Mouse (Mus musculus) embryonic fibroblast, embryonic 13.5 days (primary cell): Measurements from ENCODE around the gene Rbms3. TPM values are rescaled to one million over a fixed set of nuclear protein-coding genes. Genes with fewer than 3 reads are reported as not detected.

Source experiments
- H3K27ac ChIP-seq: 2 replicates; pipeline ENCODE4 v1.5.1; 2012; ENCODE audit warnings: low read length, control low read depth, inconsistent platforms; ENCODE audit not compliant: insufficient read depth
- H3K4me1 ChIP-seq: 2 replicates; pipeline ENCODE4 v1.6.1; 2011; ENCODE audit warnings: low read length; ENCODE audit not compliant: control insufficient read depth, insufficient read depth
- H3K4me3 ChIP-seq: 2 replicates; pipeline ENCODE4 v1.5.1; 2011; ENCODE audit warnings: mild to moderate bottlenecking, control low read depth, low read length; ENCODE audit not compliant: insufficient read depth
- CTCF ChIP-seq: IDR thresholded peaks from 2 replicates; pipeline ENCODE4 v1.5.1; 2011; ENCODE audit warnings: mild to moderate bottlenecking, control low read depth, low read length, moderate library complexity, borderline replicate concordance; ENCODE audit not compliant: insufficient read depth
- POLR2A ChIP-seq: IDR thresholded peaks from 2 replicates; pipeline ENCODE4 v1.6.1; 2011; ENCODE audit warnings: low read depth, mild to moderate bottlenecking, control low read depth, low read length, moderate library complexity
- polyA plus RNA-seq: library from polyadenylated mRNA; stranded (reverse); fragments of >200 nt; gene quantifications from 2 replicates; pipeline ENCODE4 v1.2.4, GENCODE M21; 2011; ENCODE audit warnings: low read depth; ENCODE audit not compliant: missing spikeins, insufficient read length

The Rbms3 gene
- polyA plus RNA-seq, 1 experiment = 114 TPM

DNA sequence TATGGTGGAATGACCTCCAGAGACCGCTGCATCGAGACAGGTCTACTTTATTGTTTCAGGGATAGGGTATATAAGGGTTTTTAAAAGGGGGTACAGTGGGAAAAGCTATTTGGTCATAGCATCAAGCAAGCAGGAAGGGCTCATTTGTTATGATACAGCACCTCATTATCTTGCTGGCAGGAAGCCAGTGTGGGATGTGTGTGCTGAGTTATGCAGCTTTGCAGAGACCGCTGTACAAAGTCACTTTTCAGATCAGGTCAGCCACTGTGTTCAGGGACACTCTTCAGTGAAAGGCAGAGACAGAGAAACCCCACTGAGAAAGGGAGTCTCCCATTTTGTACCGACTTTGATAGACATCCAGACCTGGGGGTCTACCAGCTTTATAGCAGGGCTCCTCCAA is 749.2 kb downstream of the Rbms3 start:
- Histone ChIP-seq H3K4me3 (no peak overlapping the region), H3K27ac (no peak overlapping the region), H3K4me1 (no peaks in the 10 kb centered on the region)
- TF ChIP-seq POLR2A = no peak
- no peak for TF ChIP-seq CTCF

DNA sequence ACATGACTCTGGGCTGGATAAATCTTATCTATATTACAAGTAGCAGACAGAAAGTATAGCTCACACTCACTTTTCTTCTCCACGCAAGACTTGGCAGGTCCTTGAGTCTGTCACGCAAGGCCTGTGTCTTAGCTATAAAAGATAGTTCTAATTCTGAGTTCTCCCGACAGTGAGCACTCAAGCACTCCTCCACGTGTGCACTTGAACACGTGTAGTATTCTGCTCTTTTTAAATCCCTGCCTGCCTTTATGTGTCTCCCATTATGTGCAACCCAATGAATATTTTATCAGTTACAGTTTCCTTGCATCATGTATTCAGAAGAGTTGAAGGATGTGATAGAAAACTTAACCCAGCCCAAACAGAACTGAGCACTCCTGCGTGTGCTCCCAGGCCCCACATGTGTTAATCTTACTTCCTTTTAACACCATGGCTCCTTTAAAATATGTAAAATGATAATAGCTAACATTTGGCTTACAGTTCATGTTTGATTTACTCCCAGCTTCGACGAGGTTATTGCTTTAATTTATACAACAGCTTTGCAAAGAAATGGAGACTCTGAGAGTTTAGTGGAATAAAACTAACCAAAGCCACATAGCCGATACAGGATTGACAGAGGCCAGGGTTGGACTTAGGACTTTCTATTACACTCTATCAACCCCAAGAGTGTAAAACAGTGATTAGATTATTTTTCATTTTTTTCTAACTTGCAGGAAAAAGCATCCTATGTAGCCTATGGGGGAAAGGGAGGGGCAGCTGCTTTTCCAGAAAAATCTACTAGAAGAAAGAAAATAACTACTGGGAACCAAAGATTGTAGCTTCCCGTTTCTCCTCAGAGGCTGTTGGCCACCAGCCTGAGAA is 749.9 kb downstream of the Rbms3 start:
- H3K27ac ChIP-seq = no peak overlapping the region

DNA sequence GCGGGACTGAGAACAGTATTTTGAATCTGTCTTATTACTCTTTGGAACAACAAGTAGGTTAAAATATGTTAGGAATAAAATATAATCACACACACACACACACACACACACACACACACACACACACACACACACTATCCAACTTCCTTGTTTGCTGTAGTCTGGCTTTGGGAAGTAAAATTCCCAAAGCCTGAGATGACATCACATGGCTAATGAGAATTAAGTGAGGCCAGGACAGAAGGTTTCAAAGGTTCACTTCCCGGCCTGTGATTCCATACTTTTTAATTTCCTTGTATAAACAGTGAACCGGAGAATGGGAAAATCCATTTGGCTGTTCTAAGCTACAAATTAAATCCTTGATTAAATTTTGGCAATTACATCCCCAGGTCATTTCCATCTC is 752.9 kb downstream of the Rbms3 start:
- TF ChIP-seq POLR2A (no peak), CTCF (no peak)
- no peak overlapping the region for H3K27ac ChIP-seq
- H3K4me3 ChIP-seq = no peak overlapping the region
- H3K4me1 ChIP-seq = peaks cover 14% of the 10 kb centered on the region

More for the DNA sequence above, 749.9 kb downstream of the Rbms3 start:
- H3K4me1 ChIP-seq = no peaks in the 10 kb centered on the region
- H3K4me3 ChIP-seq = no peak overlapping the region
- TF ChIP-seq CTCF (no peak), POLR2A (no peak)

- Histone ChIP-seq H3K4me1 (peaks cover 14% of the 10 kb centered on the region), H3K27ac (peak overlapping the region; percentile 98), H3K4me3 (no peak overlapping the region)
- TF ChIP-seq CTCF (no peak), POLR2A (no peak)
These were observed 755.8 kb downstream of the Rbms3 start for GRCm38 (mm10) chr9:116873976-116874320.

GRCm38 (mm10) chr9:116873033-116873975 is 756.4 kb downstream of the Rbms3 start:
- TF ChIP-seq POLR2A (no peak), CTCF (no peak)
- Histone ChIP-seq H3K4me3 (no peak overlapping the region), H3K4me1 (peaks cover 14% of the 10 kb centered on the region), H3K27ac (peak overlapping the region; percentile 98)

GRCm38 (mm10) chr9:116872346-116872745 is 757.4 kb downstream of the Rbms3 start:
- TF ChIP-seq POLR2A (no peak), CTCF (no peak)
- no peak overlapping the region for H3K4me3 ChIP-seq
- peaks cover 14% of the 10 kb centered on the region for H3K4me1 ChIP-seq
- peak overlapping the region; percentile 98 for H3K27ac ChIP-seq

DNA sequence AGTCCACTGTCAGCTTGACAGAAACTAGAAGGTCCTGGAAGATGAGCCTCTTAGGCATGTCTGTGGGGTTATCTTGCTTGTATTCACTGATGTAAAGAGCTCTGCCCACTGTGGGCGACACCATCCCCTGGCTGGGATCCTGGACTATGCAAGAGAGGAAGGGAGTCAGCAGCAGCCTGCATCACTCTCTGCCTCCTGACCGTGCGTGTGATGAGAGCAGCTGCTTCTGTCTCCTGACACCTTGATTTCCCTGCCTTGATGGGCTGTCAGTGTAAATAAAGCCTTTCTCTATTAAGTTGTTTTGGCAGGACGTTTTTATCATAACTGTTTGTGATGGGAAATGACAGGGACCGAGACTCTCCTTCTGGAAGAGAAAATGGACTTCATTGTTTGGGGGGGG is 758.1 kb downstream of the Rbms3 start:
- Histone ChIP-seq H3K4me3 (no peak overlapping the region), H3K27ac (no peak overlapping the region), H3K4me1 (peaks cover 14% of the 10 kb centered on the region)
- TF ChIP-seq CTCF (no peak), POLR2A (no peak)

DNA sequence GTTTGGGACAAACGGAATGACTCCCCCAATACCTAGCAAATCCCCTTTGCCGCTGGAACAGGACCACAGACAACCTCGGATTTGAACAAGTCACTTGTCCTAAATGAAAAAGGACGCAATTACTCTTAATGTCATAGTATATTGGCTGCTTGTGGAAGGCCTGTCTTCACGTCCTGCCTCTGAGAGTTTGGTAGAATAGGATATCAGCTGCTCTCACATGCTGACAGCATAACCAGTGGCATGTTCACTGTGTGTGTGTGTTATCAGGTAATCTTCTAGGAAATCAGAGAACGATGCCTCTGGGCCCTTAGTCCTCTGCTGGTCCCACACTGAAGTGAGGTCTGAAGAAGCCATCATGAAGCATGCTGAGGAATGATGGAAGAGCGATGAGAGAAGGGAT is 763.7 kb downstream of the Rbms3 start:
- Histone ChIP-seq H3K27ac (no peak overlapping the region), H3K4me1 (peaks cover 4% of the 10 kb centered on the region; the same call in 1 of the 2 replicates), H3K4me3 (no peak overlapping the region)
- TF ChIP-seq CTCF (no peak), POLR2A (no peak)

DNA sequence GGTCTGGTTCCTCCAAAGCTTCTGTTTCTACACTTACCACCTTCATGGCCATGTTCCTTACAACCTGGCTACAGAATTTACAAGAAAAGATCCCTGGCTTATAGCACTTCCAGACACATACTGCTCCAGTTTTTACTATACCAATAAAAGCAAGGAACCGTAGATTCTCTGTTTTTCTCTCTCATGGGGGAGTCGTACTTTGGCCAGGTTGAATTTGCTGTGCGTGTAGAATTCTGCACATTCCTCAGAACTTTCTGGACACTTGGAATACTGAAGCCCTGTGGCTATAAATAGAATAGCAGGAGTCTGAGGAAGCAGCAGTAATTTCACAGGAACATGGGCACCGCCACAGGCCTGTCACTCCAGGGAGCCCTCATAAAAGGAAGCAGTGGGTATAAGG is 766.1 kb downstream of the Rbms3 start:
- peak overlapping the region; percentile 61; the same call in 1 of the 2 replicates for H3K27ac ChIP-seq
- peaks cover 4% of the 10 kb centered on the region; the same call in 1 of the 2 replicates for H3K4me1 ChIP-seq
- no peak overlapping the region for H3K4me3 ChIP-seq
- TF ChIP-seq POLR2A = no peak
- no peak for TF ChIP-seq CTCF
